Mouse (Mus musculus) heart, adult 2 months (tissue): Measurements from ENCODE around the gene Dnase1l2.
A peak's percentile ranks its signal among the peaks of the same experiment; 100 is the strongest.

Experiments used
- CTCF ChIP-seq: fragments of 200-600 bp; IDR thresholded peaks from 2 replicates; pipeline ENCODE4 v1.8.1; 2022; ENCODE audit warnings: antibody characterized with exemption, mild to moderate bottlenecking, moderate library complexity
- POLR2A ChIP-seq: fragments of 200-500 bp; IDR thresholded peaks from 2 replicates; pipeline ENCODE4 v1.6.1; 2011; ENCODE audit warnings: mild to moderate bottlenecking, low read depth, low read length, control low read depth; ENCODE audit not compliant: insufficient read depth

DNA sequence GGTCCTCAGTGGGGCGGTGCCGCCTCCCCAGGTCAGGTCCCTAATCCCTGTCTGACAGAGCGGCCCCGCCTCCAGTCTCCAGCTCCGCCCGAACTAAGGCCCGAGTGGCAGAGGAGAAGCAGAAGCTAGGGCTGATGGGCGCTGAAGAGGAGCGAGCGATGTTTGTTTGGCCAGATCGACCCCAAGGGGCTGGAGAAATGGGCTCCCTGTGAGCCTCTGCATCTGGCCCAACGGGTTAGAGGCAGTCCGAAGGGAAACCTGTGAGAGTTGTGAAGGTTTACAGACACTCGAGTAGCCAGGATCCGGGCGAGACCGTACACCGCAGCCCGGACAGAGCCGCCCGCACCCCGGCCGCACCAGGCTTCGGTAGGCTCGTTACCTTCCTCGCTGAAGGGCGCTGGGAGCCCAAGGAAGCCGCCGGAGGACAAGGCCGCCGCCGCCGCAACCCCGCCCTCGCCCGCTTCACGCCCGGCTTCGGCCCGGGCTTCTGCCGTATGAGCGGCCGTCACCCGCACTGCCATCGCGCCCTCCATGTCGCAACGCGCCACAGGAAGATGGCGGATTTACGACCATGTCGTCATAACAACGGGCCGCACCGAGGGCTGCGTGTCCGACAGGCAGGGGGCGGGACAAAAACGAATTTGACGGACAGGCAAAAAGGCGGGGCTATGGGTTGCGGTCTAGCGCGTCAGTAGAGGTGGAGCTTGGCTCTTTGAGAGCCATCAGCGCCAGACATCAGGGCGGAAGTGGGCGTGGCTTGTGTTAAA lies 12.0 kb upstream of the Dnase1l2 start:
- TF ChIP-seq CTCF, result no peak
- TF ChIP-seq POLR2A, result peak; percentile 90
